Mouse (Mus musculus) heart, adult 2 months (tissue): ENCODE data around the gene Eno4. TPM values are rescaled to one million over a fixed set of nuclear protein-coding genes. Genes with fewer than 3 reads are reported as not detected.

Experiments used
- DNase-seq, 2 experiments: peaks; one replicate each; pipeline ENCODE4 v3.0.0; 2021
- H3K27ac ChIP-seq: fragments of 200-600 bp; 2 replicates; pipeline ENCODE4 v1.8.1; 2022
- H3K27me3 ChIP-seq: fragments of 200-500 bp; 2 replicates; pipeline ENCODE4 v1.6.1; 2012; ENCODE audit warnings: mild to moderate bottlenecking, low read length, inconsistent platforms, mixed read lengths; ENCODE audit not compliant: control insufficient read depth, insufficient read depth
- H3K36me3 ChIP-seq: fragments of 200-500 bp; 2 replicates; pipeline ENCODE4 v1.6.1; 2012; ENCODE audit warnings: low read length, inconsistent platforms; ENCODE audit not compliant: control insufficient read depth, insufficient read depth
- H3K4me1 ChIP-seq: fragments of 200-500 bp; 2 replicates; pipeline ENCODE4 v1.6.1; 2011; ENCODE audit warnings: low read length; ENCODE audit not compliant: control insufficient read depth, insufficient read depth
- H3K4me3 ChIP-seq: fragments of 200-600 bp; 2 replicates; pipeline ENCODE4 v1.8.1; 2022
- H3K79me2 ChIP-seq: fragments of 200-500 bp; replicated peaks from 2 replicates; pipeline ENCODE4 v1.6.1; 2012; ENCODE audit warnings: mild to moderate bottlenecking, inconsistent platforms, low read length, moderate library complexity, mixed read lengths; ENCODE audit not compliant: control insufficient read depth, insufficient read depth
- H3K9ac ChIP-seq: fragments of 200-500 bp; 2 replicates; pipeline ENCODE4 v1.6.1; 2012; ENCODE audit warnings: low read depth, mild to moderate bottlenecking, control low read depth, inconsistent platforms, low read length, mixed read lengths
- CTCF ChIP-seq: fragments of 200-600 bp; IDR thresholded peaks from 2 replicates; pipeline ENCODE4 v1.8.1; 2022; ENCODE audit warnings: antibody characterized with exemption, mild to moderate bottlenecking, moderate library complexity
- EP300 ChIP-seq: fragments of 200-500 bp; IDR thresholded peaks from 2 replicates; pipeline ENCODE4 v1.6.1; 2011; ENCODE audit warnings: low read depth, low read length, control low read depth; ENCODE audit not compliant: insufficient read depth
- POLR2A ChIP-seq: fragments of 200-500 bp; IDR thresholded peaks from 2 replicates; pipeline ENCODE4 v1.6.1; 2011; ENCODE audit warnings: mild to moderate bottlenecking, low read depth, low read length, control low read depth; ENCODE audit not compliant: insufficient read depth
- WGBS: fragments of 180-500 bp; shearing (Covaris S2); methylation state at CpG from one replicate; pipeline ENCODE4 v1.1.7; 2018; 5-methylcytosine and 5-hydroxymethylcytosine counted together
- intact Hi-C: fragments of 180-260 bp; cut with DNase I; formaldehyde crosslinking; loops from one replicate; pipeline ENCODE4 v1.15.1; 2025
- microRNA-seq, 2 experiments: library from miRNA; unstranded; fragments of <30 nt; microRNA quantifications; one replicate each; pipeline ENCODE4 v1.2.0; 2021
- polyA plus RNA-seq: library from polyadenylated mRNA; depleted of rRNA; stranded (reverse); fragments of >200 nt; gene quantifications from 2 replicates; pipeline ENCODE4 v1.2.3, GENCODE M21; 2012; rRNA removed
- total RNA-seq, 2 experiments: library from RNA; stranded (reverse); gene quantifications; 2 replicates each; pipeline ENCODE4 v1.2.3; 2021

Eno4 gene
- total and polyA plus RNA-seq, 3 experiments = 0.27 TPM; not detected in 2

- no peak overlapping the region for H3K9ac ChIP-seq
- no peak overlapping the region for H3K4me3 ChIP-seq
- TF ChIP-seq EP300 = no peak
- no peak for TF ChIP-seq POLR2A
- TF ChIP-seq CTCF = no peak
- 77% methylated on average over 15 of the region's 15 CpGs for WGBS
- H3K36me3 ChIP-seq = no peaks in the 10 kb centered on the region
- no peak for DNase-seq
- intact Hi-C loops = no loop called here
- H3K27me3 ChIP-seq = no peaks in the 10 kb centered on the region; the same call in 1 of the 2 replicates
- H3K79me2 ChIP-seq = no peaks in the 10 kb centered on the region
- no peak overlapping the region for H3K27ac ChIP-seq
- H3K4me1 ChIP-seq = no peaks in the 10 kb centered on the region
Measured at GRCm38 (mm10) chr19:59006577-59007340, 63.5 kb downstream of the Eno4 start.

GRCm38 (mm10) chr19:59010802-59011201, 67.6 kb downstream of the Eno4 start:
- H3K4me3 ChIP-seq = no peak overlapping the region
- no peaks in the 10 kb centered on the region; the same call in 1 of the 2 replicates for H3K27me3 ChIP-seq
- 37% methylated on average over 5 of the region's 5 CpGs for WGBS
- H3K9ac ChIP-seq = no peak overlapping the region
- no peak overlapping the region for H3K27ac ChIP-seq
- intact Hi-C loops = no loop called here
- H3K4me1 ChIP-seq = no peaks in the 10 kb centered on the region
- no peak for TF ChIP-seq CTCF
- TF ChIP-seq POLR2A = no peak
- no peak for TF ChIP-seq EP300
- no peaks in the 10 kb centered on the region for H3K36me3 ChIP-seq
- no peaks in the 10 kb centered on the region for H3K79me2 ChIP-seq
- no peak for DNase-seq

Small RNA genes lying within 50 kb of the gene (microRNA-seq; reads per million reads assigned to microRNA genes)
- 1.1 to 1.5 reads per million in 2 experiments for gene Mir3086

Other genes starting within 250 kb of the Eno4 start
- not detected for gene Pnliprp1, start 214.5 kb upstream of the Eno4 start, total RNA-seq
- 0.68 TPM in 1 of 2 replicates, not detected in the other for gene Pnliprp1, start 214.5 kb upstream of the Eno4 start, polyA plus RNA-seq
- gene Pnliprp2, start 183.7 kb upstream of the Eno4 start, total RNA-seq = not detected
- gene Pnliprp2, start 183.7 kb upstream of the Eno4 start, polyA plus RNA-seq = not detected in 2 replicates
- gene 1700019N19Rik, start 149.0 kb upstream of the Eno4 start, total RNA-seq = not detected
- gene 1700019N19Rik, start 149.0 kb upstream of the Eno4 start, polyA plus RNA-seq = 0.29 TPM in 2 replicates
- gene Hspa12a, start 229 bp downstream of the Eno4 start, total RNA-seq = 10 to 100 TPM; 14.7 to 17.7 TPM
- gene Hspa12a, start 229 bp downstream of the Eno4 start, polyA plus RNA-seq = 12.2 and 21.8 TPM in 2 replicates
- gene Shtn1, start 132.7 kb downstream of the Eno4 start, total RNA-seq = 1 to 10 TPM; 2.3 to 2.4 TPM
- 0.90 and 1.3 TPM in 2 replicates for gene Shtn1, start 132.7 kb downstream of the Eno4 start, polyA plus RNA-seq
- not detected for gene Vax1, start 226.6 kb downstream of the Eno4 start, total RNA-seq
- not detected in 2 replicates for gene Vax1, start 226.6 kb downstream of the Eno4 start, polyA plus RNA-seq